Mouse (Mus musculus) CH12.LX (cell line): Measurements from ENCODE around the gene Pnpo.

ENCODE experiments used
- CTCF ChIP-seq, 2 experiments: IDR thresholded peaks in 1 of 2; conservative IDR thresholded peaks in 1 of 2; 2 replicates each; pipeline ENCODE4 v1.5.1; 2011 to 2012; ENCODE audit warnings: low read depth in 2 of 2, low read length in 2 of 2, improper control_type of control experiment in 1 of 2, inconsistent platforms in 1 of 2, mild to moderate bottlenecking in 1 of 2, moderate library complexity in 1 of 2
- MAZ ChIP-seq: IDR thresholded peaks from 2 replicates; pipeline ENCODE4 v1.6.1; 2012; ENCODE audit warnings: low read depth, mild to moderate bottlenecking, inconsistent platforms, low read length, improper control_type of control experiment, moderate library complexity
- TCF12 ChIP-seq: IDR thresholded peaks from 2 replicates; pipeline ENCODE4 v1.6.1; 2014; ENCODE audit warnings: low read depth, mild to moderate bottlenecking, inconsistent platforms, low read length, improper control_type of control experiment
- USF2 ChIP-seq: conservative IDR thresholded peaks from 2 replicates; pipeline ENCODE4 v1.6.1; 2011; ENCODE audit warnings: low read depth, low read length, improper control_type of control experiment

GRCm38 (mm10) chr11:96895886-96896285 is 47.9 kb downstream of the Pnpo start:
- TF ChIP-seq MAZ (no peak), TCF12 (no peak), CTCF (conservative IDR thresholded peaks at IDR 0.05 in 1 of 2, IDR thresholded peaks at IDR 0.05 in 1 of 2; ENCODE audit: low read depth in 2 of 2, low read length in 2 of 2) (no peak), USF2 (no peak)
